Mouse (Mus musculus) forebrain, embryonic 16.5 days (tissue): ENCODE data around the gene Nabp1. TPM values are rescaled to one million over a fixed set of nuclear protein-coding genes. Genes with fewer than 3 reads are reported as not detected.
"Not testable (repeated sequence)": the region's sequence is repeated elsewhere in the genome, so short reads cannot be mapped to it uniquely, and the experiment has no call there.

Experiments
- ATAC-seq: fragments of 200-750 bp; cut with Nextera tagmentation; 2 replicates; pipeline ENCODE4 v1.8.0; 2017; ENCODE audit warnings: mild to moderate bottlenecking, moderate library complexity
- H3K27ac ChIP-seq: fragments of 300-500 bp; sonication (generic); 2 replicates; pipeline ENCODE4 v1.5.1; 2014; ENCODE audit warnings: low read length, control low read depth
- H3K27me3 ChIP-seq: fragments of 300-500 bp; sonication (generic); replicated peaks from 2 replicates; pipeline ENCODE4 v1.6.1; 2014; ENCODE audit warnings: low read length; ENCODE audit not compliant: control insufficient read depth, insufficient read depth
- H3K36me3 ChIP-seq: fragments of 300-500 bp; sonication (generic); 2 replicates; pipeline ENCODE4 v1.6.1; 2014; ENCODE audit not compliant: control insufficient read depth, insufficient read depth
- H3K4me1 ChIP-seq: fragments of 300-500 bp; sonication (generic); replicated peaks from 2 replicates; pipeline ENCODE4 v1.6.1; 2014; ENCODE audit warnings: low read length; ENCODE audit not compliant: control insufficient read depth, insufficient read depth
- H3K4me2 ChIP-seq: fragments of 300-500 bp; sonication (generic); 2 replicates; pipeline ENCODE4 v1.6.1; 2014; ENCODE audit warnings: mild to moderate bottlenecking, low read length, control low read depth
- H3K4me3 ChIP-seq: fragments of 300-500 bp; sonication (generic); replicated peaks from 2 replicates; pipeline ENCODE4 v1.5.1; 2014; ENCODE audit warnings: mild to moderate bottlenecking, low read length, control low read depth
- H3K9ac ChIP-seq: fragments of 300-500 bp; sonication (generic); replicated peaks from 2 replicates; pipeline ENCODE4 v1.6.1; 2014; ENCODE audit warnings: low read depth, low read length, control low read depth
- H3K9me3 ChIP-seq: fragments of 300-500 bp; sonication (generic); 2 replicates; pipeline ENCODE4 v1.6.1; 2016; ENCODE audit warnings: low read length; ENCODE audit not compliant: control insufficient read depth
- WGBS: fragments of 180-500 bp; shearing (Covaris S2); extraction: QIAGEN DNeasy Blood & Tissue Kit; methylation state at CpG from one replicate; pipeline ENCODE4 v1.1.7; 2014; 5-methylcytosine and 5-hydroxymethylcytosine counted together
- polyA plus RNA-seq: library from polyadenylated mRNA; unstranded; fragments of >200 nt; fragmentation: Nextera tagmentation; extraction: Ambion mirVana; gene quantifications from 2 replicates; pipeline ENCODE4 v1.2.1, GENCODE M21; 2015

Nabp1 gene
- polyA plus RNA-seq, 1 experiment from 2014 or later: 10.2 TPM

- no peak for ATAC-seq
- Histone ChIP-seq H3K27ac (no peak overlapping the region), H3K9me3 (no peaks in the 10 kb centered on the region), H3K27me3 (no peaks in the 10 kb centered on the region), H3K36me3 (no peaks in the 10 kb centered on the region), H3K4me2 (no peak overlapping the region), H3K9ac (no peak overlapping the region), H3K4me3 (no peak overlapping the region), H3K4me1 (no peaks in the 10 kb centered on the region; the same call in 1 of the 2 replicates)
- 47% methylated on average over 5 of the region's 5 CpGs for WGBS
These were observed 32.9 kb downstream of the Nabp1 start for GRCm38 (mm10) chr1:51445161-51445853.

GRCm38 (mm10) chr1:51429775-51430174 lies 48.5 kb downstream of the Nabp1 start:
- Histone ChIP-seq H3K27ac (no peak overlapping the region), H3K36me3 (no peaks in the 10 kb centered on the region), H3K27me3 (no peaks in the 10 kb centered on the region), H3K4me2 (no peak overlapping the region), H3K4me1 (no peaks in the 10 kb centered on the region), H3K9me3 (no peaks in the 10 kb centered on the region), H3K9ac (no peak overlapping the region), H3K4me3 (no peak overlapping the region)
- 0% methylated on average over 1 of the region's 1 CpGs for WGBS
- no peak for ATAC-seq

- no peak overlapping the region for H3K27ac ChIP-seq
- no peaks in the 10 kb centered on the region for H3K36me3 ChIP-seq
- H3K4me3 ChIP-seq: no peak overlapping the region
- WGBS: 98% methylated on average over 9 of the region's 9 CpGs
- no peak overlapping the region for H3K4me2 ChIP-seq
- H3K27me3 ChIP-seq: no peaks in the 10 kb centered on the region
- H3K9ac ChIP-seq: no peak overlapping the region
- H3K9me3 ChIP-seq: no peaks in the 10 kb centered on the region
- ATAC-seq: no peak
- H3K4me1 ChIP-seq: no peaks in the 10 kb centered on the region
These were observed 51.9 kb downstream of the Nabp1 start for GRCm38 (mm10) chr1:51426298-51426697.

- 88% methylated on average over 8 of the region's 8 CpGs for WGBS
- not testable (repeated sequence) for H3K27me3 ChIP-seq, ATAC-seq
These were observed 57.2 kb downstream of the Nabp1 start for GRCm38 (mm10) chr1:51421029-51421428.

GRCm38 (mm10) chr1:51418753-51419152 lies 59.5 kb downstream of the Nabp1 start:
- WGBS: 24% methylated on average over 5 of the region's 5 CpGs
- H3K4me3 ChIP-seq: no peak overlapping the region
- no peak overlapping the region for H3K27ac ChIP-seq
- H3K9me3 ChIP-seq: no peaks in the 10 kb centered on the region
- no peak overlapping the region for H3K4me2 ChIP-seq
- peak; percentile 80 for ATAC-seq
- no peaks in the 10 kb centered on the region for H3K36me3 ChIP-seq
- no peaks in the 10 kb centered on the region for H3K4me1 ChIP-seq
- no peak overlapping the region for H3K9ac ChIP-seq
- no peaks in the 10 kb centered on the region for H3K27me3 ChIP-seq

More at GRCm38 (mm10) chr1:51421029-51421428, 57.2 kb downstream of the Nabp1 start:
- not testable (repeated sequence) for H3K4me2 ChIP-seq, H3K4me1 ChIP-seq, H3K36me3 ChIP-seq, H3K9ac ChIP-seq, H3K27ac ChIP-seq, H3K9me3 ChIP-seq, H3K4me3 ChIP-seq

Other genes with a start within 250 kb of the Nabp1 start
- gene Cavin2, start 189.3 kb downstream of the Nabp1 start, polyA plus RNA-seq: 5.2 and 7.1 TPM in 2 replicates